Mouse (Mus musculus) naive thymus-derived CD4-positive, alpha-beta T cell, adult 5 months (primary cell): ENCODE data around the gene Ndufaf4. TPM values are rescaled to one million over a fixed set of nuclear protein-coding genes. Genes with fewer than 3 reads are reported as not detected.

Experiments used
- polyA plus RNA-seq: library from polyadenylated mRNA; unstranded; fragments of 100-300 nt; shearing (Covaris generic); gene quantifications from one replicate; pipeline ENCODE4 v1.2.1, GENCODE M21; 2017

The Ndufaf4 gene
- polyA plus RNA-seq: 21.9 TPM

GRCm38 (mm10) chr4:24897851-24898515 is at the start of gene Ndufaf4:
Gene Ndufaf4 (plus strand): TSS chr4:24898083.

GRCm38 (mm10) chr4:24850401-24851325 is 47.2 kb upstream of the Ndufaf4 start, which contains the start of gene Klhl32:
Gene Klhl32 (minus strand): TSS chr4:24851124.

Other genes with a start within 250 kb of the Ndufaf4 start
- 0.10 TPM for gene Klhl32, start 47.0 kb upstream of the Ndufaf4 start, polyA plus RNA-seq
- gene Gpr63, start 68.3 kb downstream of the Ndufaf4 start, polyA plus RNA-seq: not detected